Mouse (Mus musculus): ENCODE measurements around the gene Sapcd1.
"Not testable (repeated sequence)": the region's sequence is repeated elsewhere in the genome, so short reads cannot be mapped to it uniquely, and the experiment has no call there.

Gene Sapcd1

DNA sequence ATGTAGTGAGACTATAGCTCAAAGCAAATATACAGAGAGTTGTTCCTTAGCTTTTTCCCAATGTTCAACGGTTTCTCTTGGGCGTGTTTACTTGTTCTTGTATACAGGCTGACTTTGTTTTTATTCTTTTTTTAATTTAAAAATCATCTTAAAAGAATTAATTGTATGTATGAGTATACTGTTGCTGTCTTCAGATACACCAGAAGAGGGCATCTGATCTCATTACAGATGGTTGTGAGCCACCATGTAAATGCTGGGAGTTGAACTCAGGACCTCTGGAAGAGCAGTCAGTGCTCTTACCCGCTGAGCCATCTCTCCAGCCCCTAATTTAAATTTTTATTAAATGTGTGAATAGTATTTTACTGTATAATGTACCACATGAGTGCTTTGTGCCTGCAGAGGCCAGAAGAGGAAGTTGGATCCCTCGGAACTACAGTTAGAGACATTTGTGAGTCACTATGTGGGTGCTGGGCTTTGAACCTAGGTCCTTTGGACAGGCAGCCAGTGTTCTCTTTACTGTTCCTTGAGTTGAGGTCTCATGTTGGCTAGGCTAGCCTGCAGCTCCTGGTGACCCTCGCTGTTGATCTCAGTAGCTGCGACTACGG, 20.3 kb downstream of the Sapcd1 start:
- no peak for DNase-seq (ENCODE audit: low spot score)

DNA sequence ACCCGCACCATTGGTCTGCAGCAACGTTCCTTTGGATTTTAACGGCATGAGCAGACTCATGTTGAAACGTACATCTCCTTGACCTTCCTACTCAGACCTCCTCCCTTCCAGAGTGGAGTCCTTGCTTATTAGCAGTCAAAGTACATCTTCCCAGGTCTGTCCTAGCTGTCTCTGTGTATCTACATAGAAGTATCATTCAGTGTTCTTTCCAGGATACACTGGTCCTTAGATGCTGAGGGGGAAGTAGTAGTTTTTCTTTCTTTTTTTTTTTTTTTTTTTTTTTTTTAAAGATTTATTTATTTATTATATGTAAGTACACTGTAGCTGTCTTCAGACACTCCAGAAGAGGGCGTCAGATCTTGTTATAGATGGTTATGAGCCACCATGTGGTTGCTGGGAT, 21.9 kb downstream of the Sapcd1 start:
- not testable (repeated sequence) for DNase-seq (ENCODE audit: low spot score)

DNA sequence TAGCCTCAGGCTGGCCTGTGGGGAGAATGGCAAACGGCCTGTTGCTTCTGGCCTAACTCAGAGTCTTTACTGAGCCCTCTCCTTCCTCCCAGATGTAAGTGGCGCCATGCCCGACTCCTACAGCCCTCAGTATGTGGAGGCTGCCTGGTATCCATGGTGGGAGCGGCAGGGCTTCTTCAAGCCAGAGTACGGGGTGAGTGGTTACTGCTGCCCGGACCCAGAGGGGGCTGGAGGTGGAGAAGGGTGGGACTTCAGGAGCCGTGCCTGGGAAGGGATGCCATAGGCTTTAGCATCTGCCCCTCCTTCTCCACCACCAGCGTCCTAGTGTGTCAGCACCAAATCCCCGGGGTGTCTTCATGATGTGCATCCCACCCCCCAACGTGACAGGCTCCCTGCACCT, 22.7 kb downstream of the Sapcd1 start:
- no peak for DNase-seq (ENCODE audit: low spot score)

DNA sequence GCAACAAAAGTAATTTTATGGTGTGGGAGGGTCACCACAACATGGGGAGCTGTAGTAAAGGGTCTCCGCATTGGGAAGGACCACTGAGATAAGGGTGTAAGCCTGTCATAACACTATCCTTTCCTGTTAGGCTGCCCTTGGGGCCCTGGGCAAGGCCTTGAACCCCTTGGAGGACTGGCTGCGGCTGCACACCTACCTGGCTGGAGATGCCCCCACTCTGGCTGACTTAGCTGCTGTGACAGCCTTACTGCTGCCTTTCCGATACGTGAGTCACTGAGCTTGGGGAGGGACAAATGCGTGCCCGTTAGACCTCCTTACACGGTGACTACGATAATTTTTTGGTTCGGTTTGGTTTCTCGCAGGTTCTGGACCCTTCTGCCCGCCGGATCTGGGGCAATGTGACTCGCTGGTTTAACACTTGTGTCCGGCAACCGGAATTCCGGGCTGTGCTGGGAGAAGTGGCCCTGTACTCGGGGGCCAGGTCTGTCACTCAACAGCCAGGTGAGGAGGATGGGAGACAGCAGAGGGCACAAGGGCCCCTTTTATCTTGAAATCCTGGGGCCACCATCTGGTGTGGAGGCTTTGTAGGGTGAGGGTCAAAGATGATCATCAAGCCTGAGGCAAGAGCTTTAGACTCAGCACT, 23.6 kb downstream of the Sapcd1 start:
- DNase-seq (ENCODE audit: low spot score): no peak

DNA sequence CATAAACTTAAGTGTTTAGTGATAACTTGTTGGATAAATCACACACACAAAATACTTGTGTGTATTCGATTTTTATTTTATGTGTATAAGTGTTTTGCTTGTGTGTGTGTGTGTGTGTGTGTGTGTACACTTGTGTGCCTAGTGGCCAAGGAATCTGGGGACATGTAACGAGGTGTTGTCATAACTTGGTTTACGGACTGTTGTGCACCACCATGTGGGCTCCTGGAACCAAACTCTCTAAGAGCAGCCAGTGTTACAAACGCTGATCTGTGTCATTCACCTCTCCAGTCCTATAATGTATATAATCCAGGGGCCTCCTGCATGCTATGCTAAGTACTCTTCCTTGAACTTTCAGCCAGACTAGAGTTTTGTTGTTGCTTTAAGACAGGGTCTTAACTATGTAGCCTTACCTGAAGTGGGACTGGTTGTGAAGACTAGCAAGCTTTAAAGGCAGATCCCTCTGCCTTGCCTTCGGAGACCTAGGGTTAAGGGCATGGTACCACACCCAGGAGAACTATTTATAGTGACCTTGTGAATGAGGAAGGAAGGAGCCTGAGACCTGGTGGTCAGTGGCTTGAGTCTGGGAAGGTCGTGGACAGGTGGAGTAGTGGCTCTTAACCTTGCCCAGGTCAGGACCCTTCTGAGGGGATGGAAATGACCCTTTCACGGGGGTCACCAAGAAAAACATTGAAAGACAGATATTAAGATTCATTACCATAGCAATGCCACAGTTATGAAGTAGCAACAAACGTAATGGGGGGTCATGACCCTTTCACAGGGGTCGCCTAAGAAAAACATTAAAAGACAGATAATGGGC, 24.6 kb downstream of the Sapcd1 start:
- no peak for DNase-seq (ENCODE audit: low spot score)

DNA sequence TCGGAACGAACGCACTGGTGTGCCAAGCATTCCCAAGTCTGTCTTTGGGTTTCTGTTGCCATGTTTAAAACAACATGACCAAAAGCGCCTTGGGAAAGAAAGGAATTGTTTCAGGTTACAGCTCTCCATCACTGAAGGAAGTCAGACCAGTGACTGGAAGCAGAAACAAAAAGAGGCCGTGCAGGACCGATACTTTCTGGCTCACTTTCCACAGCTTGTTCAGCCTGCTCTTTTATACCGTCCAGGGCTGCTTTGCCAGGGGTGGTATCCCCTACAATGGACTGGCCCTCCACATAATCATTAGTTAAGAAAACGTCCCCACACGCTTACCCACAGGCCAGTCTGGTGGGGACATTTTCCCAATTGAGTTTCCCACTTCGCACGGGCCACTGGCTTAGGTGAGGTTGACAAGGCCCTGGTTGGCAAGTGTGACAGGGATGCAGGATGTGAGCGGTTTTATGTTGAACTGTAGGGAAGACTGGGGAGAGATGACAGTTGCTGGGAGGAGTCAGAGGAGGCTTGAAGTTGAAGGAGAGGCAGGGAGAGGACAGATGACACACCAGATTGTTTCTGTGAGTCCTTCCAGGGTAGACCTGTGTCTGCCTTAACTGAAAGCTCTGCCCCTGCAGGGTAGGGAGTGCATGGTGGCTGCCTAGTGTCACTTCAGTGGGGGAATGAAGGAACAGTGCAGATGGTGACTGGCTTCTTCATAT, 25.5 kb downstream of the Sapcd1 start:
- no peak for DNase-seq (ENCODE audit: low spot score)

DNA sequence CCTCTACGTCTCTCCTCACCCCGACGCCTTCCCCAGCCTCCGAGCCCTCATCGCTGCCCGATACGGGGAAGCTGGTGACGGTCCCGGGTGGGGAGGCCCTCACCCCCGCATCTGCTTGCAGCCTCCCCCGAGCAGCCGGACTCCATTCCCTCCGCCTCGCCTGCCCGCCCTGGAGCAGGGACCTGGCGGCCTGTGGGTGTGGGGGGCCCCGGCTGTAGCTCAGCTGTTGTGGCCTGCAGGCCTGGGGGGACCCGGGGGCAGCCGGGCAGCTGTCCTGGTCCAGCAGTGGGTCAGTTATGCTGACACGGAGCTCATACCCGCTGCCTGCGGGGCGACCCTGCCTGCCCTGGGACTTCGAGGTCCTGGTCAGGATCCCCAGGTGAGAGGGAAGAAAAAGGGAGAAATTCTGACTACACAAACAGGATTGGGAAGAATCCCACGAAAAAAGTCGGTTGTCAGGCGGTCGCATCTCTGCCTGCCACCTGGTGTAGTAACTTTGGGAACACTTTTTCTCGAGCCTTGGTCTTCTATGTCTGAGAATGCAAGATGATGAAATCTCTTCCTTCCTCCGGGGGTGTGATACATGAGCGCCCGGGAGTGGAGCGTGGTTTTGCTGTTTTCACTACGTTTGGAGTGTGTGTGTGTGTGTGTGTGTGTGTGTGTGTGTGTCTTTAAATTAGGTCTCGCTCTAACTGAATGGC, 26.2 kb downstream of the Sapcd1 start:
- DNase-seq (ENCODE audit: low spot score): peak; percentile 52

DNA sequence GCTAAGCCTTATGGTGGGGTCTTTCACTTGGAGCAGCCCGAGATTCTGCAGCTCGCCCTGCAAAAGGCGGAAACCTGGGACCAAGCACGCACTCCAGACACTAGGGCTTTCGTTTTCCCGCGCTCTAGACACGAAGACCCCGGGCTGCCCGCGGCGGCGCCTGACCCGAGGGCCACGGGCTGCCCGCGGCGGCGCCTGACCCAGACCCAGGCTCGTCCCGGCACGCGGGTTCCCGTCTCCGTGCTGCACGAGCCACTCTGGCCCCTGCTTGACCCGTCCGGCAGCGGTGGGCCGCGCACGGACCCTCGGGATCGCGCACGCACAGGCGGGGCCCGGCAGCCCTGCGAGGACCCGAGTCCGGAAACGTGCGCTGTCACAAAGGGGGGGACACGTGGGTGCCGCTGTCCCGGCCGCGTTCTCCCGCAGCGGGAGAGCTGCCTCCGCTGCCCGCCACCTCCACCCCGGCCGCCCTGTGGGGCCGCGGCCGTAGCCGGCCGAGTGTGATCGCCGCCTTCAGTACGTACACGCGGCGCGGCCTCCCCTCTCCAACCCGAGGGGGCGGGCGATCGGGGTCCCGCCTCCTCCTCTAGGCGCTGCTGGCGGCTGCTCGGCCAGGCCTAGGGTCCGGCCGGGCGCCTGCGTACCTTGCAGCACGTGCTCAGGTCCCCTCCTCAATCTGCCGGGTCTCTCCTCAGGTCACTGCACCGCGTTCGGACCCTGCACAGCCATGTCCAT, 26.9 kb downstream of the Sapcd1 start, which contains the start of gene Vars:
Vars (plus strand) TSS at position 271 of the 735 bp plus-strand sequence.
- DNase-seq (ENCODE audit: low spot score): peak; percentile 91

DNA sequence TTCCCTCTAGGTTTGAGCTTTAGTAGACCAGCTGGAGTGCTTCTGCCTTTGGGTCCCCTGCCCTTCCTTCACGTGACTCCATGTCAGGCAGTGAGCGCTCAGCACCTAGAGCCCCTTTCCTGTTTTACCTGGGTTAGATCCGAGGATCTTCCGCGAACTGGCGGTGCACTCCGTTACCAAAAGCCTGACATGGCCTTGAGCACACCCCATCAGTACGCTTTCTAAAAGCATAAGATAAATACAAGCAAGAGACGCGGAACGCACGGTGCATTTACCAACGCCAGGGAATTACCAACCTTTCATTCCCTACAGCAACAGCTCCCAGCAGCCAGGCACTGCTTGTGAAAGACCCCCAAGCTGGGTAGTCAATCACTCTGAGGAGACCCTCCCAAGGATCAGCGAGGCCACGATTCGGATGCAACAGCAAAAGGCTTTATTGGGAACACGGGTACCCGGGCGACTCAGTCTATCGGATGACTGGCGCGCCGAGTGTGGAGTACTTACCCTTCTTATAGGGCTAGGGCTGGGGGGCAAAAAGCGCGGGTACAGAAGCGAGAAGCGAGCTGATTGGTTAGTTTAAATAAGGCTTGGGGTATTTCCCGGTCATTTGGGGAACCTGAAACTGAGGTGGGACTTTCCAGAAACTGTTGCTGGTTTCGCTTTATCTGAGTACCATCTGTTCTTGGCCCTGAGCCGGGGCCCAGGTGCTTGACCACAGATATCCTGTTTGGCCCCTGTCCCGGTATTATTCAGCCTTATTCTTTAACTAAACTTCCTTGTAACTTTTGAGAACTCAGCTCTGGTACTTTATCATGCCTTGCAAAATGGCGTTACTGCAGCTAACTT, 27.7 kb downstream of the Sapcd1 start:
- not testable (repeated sequence) for DNase-seq (ENCODE audit: low spot score)

DNA sequence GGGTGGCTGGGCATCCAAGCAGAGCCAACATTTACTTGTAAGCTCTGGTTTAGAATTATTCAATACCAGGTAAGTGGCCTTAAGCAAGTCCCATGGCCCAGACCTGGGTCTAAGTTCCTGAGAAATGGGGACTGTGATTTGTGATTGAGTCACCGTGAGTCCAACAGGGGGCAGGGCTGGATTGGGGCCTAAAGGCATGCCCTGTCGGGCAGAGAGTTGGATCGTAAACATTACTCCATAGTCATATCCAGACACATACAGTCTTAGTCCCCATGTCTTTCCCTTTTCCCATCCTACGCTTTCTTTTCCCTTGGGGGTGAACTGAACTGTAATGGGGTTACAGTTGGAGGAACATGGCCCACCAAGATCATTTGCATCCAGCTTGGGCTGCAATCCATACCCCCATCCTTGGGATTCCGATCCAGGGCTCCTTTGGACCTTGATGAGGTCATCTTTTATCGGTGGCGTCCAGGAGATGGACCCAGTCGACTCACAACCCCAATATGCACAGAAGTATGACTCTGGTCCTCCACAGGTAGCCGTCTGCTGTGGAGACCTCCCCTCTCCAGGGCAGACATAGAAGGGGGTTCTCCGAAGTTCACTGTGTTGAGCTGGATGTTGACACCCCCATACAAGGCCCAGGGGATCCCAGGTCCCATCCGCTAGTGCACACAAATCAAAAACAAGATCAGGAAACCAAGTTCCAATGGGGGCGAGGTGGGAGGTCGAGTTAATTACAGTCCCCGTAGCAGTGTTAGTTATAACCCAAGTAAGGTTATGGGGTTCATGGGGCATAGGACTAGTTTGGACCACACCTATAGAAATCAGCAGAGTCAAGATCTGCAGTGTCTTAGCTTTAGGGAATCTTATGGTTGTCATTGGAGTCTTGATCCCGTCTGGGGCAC, 29.0 kb downstream of the Sapcd1 start:
- no peak for DNase-seq (ENCODE audit: low spot score)

DNA sequence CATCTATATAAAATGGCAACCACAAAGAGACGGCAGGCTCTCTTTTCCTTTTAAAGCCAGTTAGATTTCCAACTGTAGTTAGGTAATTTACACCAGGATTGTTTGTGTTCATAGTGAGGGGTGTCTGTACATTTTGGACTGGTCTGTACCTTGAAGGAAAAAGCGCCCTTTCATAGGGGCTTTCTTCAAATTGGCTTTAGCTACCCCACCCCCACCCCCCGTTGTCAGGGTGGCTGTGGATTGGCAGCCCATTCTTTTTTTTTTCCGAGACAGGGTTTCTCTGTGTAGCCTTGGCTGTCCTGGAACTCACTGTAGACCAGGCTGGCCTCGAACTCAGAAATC, 30.7 kb downstream of the Sapcd1 start:
- DNase-seq (ENCODE audit: low spot score): no peak

DNA sequence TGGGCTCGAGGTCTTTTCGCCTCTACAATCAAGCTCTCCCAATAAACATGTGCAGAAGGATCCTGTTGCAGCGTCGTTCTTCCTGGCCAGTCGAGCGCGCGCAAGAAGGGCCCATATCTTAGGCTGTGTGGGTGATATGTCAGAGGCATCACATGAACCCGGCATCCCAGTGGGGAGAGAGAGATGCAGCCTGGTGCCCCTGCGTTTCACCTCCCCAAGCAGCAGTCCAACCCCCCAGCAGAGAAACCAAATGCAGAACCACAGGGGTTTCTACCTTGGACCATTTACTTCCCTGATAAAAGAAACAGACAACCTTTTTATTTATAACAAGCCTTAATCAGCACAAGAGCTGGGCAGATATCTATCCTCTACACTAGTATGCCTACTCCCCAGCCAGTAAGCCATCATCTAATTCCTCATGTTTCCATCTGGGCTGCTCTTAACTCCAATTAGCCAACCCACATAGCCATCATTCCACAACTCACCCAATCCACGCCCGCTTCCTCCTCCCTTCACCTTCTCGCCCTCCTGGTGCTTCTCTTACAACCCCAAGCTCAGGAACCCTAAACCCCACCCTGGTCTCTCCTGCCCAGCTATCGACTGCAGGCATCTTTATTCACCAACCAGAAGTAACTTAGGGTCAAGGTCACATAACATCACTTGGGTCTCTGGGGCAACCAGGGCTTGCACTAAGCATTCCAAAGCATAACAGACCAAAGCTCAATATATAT, 31.2 kb downstream of the Sapcd1 start:
- no peak for DNase-seq (ENCODE audit: low spot score)

DNA sequence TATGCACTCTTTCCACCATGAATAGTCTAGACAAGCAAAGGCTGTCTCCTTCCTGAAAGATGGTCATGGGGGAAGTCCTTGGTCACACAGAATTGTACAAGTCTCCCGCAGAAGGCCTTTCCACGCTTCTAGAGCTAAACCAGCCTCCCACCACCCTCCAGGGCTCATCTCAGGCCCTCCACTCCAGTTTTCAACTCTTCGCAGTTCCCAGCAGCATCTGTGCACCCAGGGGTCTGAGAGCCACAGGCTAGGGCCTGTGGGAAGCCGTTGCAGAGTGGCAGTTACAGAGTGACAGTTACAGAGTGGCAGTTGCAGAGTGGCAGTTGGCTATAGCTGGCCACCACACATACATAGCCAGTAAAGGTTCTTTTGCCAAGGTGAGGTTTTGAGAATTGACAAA, 31.9 kb downstream of the Sapcd1 start:
- not testable (repeated sequence) for DNase-seq (ENCODE audit: low spot score)

DNA sequence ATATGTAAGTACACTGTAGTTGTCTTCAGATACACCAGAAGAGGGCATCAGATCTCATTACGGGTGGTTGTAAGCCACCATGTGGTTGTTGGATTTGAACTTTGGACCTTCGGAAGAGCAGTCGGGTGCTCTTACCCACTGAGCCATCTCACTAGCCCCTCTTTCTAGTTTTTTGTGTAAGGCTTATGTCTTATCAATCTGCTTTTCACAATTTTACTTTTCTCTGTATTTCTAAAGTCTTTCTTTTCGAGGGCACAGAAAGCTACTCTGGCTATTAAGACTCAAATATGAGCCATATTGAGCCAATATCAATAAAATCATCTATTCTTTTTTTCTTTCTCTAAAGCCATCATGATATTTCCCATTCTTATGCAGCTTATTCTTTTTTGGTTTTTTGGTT, 32.6 kb downstream of the Sapcd1 start:
- DNase-seq (ENCODE audit: low spot score): not testable (repeated sequence)

DNA sequence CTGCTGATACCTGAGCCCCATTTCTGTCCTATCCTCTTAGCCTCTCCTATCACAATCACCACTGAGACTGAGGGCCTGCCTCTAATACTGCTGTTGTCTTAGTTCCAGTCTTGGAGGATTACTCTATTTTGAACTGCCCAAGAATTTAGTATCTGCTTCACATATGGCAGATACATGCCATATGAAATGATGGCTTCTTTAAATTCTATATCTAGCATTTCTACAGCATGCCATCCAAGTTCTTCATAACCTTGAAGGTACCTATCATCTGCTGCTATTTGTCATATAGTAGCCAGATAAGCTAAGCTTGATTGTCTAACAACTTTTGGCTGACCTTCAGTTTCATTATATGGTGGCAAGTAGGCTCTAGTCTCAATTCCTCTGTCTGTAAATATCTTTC, 33.1 kb downstream of the Sapcd1 start:
- DNase-seq (ENCODE audit: low spot score): no peak

DNA sequence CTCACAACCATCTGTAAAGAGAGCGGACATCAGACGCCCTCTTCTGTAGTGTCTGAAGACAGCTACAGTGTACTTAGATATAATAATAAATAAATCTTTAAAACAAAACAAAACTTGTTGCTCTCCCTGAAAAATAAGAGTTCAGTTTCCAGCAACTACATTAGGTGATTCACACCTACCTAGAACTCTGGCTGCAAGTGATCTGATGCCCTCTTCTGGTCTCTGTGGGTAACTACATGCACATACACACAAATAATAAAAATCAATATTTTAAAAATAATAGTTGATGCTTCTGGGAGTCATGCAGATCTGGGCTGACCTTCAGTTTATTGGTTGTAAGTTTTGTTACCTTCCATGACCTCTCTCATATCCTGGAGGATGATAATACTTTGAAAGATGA, 43.6 kb downstream of the Sapcd1 start:
- DNase-seq (ENCODE audit: low spot score): no peak

DNA sequence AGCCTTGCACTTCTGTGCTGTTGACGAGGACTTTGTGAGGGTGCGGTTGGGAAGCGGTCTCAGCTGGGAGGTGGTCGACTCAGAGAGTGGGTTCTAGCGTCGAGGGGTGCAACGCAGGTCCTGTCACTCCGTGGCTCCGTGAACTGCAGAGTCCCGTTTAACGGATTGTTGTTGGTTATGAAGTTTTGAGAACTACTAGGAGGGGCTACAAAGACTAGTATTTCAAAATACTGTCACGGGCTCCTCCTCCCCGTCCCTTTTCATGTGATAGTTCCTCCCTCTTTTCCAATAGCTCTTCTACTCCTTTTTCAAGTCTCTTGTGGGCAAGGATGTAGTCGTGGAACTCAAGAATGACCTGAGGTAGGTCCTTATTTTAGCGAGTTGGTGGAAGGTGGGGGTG, 45.5 kb downstream of the Sapcd1 start:
- DNase-seq (ENCODE audit: low spot score): no peak

DNA sequence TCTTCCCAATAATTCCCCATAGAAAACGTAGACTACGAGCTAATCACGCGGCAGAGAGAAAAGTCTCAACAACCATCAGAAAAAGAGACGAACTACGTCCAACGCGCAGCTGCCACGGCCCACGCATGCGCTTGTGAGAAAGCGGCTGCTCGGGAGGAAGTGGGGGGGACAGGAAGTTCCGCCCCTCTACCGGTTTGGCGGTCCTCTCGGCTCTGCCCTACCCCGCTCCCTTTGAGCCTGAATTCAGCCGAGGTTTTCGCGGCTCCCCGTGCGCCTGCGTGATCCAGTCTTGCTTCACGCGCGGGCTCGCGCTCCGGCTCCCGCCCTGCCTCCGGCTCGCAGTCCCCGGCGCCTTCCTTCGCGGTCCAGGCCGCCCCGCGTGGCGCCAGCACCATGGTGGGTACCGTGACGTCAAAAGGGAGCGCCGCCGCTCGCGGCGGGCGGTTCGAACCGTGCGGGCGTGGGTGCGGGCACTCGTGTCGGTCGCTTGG, 46.1 kb downstream of the Sapcd1 start, which contains the start of gene Lsm2:
Lsm2 (plus strand) TSS at position 173 of the 491 bp plus-strand sequence.
- peak; percentile 90 for DNase-seq (ENCODE audit: low spot score)
